Mouse (Mus musculus) yolk sac, embryonic 10.5 days (tissue): ENCODE results near the gene Brsk1.

Experiments used
- DNase-seq: peaks from one replicate; pipeline ENCODE4 v3.0.0-alpha.2; 2017; ENCODE audit warnings: low spot score

Gene Brsk1

DNA sequence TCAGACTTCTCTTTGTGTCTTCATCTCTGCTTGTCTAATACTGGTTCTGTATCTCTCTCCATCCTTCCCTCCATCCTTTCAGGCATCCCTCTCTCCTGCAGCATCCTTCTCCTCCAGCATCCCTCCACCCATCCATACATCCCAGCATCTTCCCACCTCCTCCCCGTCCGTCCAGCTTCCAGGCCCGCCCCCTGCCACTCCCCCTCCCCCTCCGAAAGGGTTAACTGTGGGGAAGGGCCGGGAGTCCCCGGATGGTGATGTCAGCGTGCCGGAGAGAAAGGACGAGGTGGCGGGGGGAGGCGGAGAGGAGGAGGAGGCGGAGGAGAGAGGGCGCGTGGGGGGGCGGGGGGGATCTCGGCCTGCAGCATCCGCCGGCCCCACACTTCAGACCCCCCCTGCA, at the start of gene Brsk1:
Gene Brsk1, plus strand, starts transcription at position 218 of the 400 bp plus-strand sequence.
- peak; percentile 75 for DNase-seq

- DNase-seq, result no peak
These were observed 49.2 kb upstream of the Brsk1 start for GRCm38 (mm10) chr7:4641155-4641554.

- no peak for DNase-seq
These were observed 48.4 kb upstream of the Brsk1 start for GRCm38 (mm10) chr7:4641956-4642355.

DNA sequence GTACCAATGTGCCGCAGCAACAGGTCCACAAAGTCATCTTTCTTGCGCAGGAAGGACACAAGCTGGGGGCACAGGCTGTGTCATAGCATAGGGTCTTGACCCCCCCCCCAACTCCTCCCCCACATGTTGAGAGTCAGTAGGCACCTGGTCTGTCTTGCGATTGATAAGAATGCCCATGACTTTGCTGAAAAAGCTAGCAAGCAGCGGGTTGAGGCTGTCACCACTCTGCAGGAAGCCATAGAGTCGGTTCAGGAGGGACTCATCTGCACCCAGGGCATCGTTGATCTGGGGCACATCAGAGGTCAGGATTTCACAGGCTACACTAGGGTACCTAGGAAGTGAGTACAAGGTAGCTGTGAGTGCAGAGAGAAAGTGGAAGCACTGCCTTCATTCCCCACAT, 47.2 kb upstream of the Brsk1 start:
- no peak for DNase-seq

GRCm38 (mm10) chr7:4646806-4647205, 43.6 kb upstream of the Brsk1 start:
- no peak for DNase-seq

DNA sequence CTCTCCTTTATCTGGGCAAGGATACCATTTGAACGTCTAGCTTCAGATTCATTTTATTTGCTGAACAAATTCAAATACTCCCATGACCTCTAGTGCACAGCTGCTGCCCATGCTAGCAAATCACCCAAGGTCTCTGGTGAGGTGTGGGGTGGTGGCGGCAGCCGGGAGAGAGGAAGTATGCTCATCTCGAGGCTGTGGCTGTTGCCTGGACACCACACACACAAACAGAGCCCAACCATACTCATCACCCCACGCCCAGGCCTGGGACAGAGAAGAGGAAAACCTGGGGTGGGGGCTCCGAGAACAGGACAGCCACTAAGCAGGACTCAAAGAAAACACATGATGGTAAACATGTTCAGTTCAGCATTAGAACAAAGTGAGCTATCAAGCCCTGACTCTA, 43.1 kb upstream of the Brsk1 start:
- DNase-seq, result no peak

GRCm38 (mm10) chr7:4647992-4648391, 42.4 kb upstream of the Brsk1 start:
- no peak for DNase-seq

- peak; percentile 25 for DNase-seq
These were observed 38.8 kb upstream of the Brsk1 start for GRCm38 (mm10) chr7:4651581-4651980.

DNA sequence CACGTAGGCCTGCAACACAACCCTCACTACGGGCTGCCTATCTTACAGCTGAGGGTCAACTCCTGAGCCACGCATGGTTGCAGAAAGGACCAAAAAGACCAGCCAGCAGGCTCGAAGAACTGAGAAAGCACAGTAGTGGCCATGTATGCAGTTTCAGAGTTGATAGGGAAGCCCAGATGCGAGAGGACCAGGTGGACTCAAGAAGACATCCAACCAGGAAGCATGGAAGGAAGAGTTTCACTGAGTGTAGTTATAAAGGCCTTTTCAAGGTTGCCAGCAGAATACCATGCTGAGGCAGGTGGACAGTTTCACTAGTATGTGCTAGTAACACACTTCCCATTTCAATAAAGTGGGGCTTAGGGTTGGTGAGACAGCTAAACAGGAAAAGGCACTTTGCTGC, 37.7 kb upstream of the Brsk1 start:
- DNase-seq, result no peak

DNA sequence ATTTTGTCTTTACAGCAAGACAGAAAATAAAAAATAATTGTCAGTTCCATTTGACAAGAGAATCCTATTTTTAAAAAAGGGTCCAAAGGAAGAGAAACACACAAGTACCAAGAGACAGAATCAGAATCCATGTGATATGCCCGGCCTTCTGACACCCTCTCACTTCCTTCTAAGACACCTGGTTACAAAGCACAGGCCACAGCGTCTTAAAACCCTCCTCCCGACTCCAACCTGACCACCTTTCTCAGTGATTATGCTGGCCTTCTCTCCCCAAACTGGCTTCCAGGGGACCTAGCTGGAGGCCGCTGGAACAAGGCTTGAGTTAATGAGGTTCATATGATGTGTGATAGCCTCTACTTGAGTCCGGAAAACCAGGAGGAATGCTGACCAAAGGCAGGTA, 37.1 kb upstream of the Brsk1 start:
- DNase-seq, result no peak

GRCm38 (mm10) chr7:4653780-4654179, 36.6 kb upstream of the Brsk1 start:
- no peak for DNase-seq

DNA sequence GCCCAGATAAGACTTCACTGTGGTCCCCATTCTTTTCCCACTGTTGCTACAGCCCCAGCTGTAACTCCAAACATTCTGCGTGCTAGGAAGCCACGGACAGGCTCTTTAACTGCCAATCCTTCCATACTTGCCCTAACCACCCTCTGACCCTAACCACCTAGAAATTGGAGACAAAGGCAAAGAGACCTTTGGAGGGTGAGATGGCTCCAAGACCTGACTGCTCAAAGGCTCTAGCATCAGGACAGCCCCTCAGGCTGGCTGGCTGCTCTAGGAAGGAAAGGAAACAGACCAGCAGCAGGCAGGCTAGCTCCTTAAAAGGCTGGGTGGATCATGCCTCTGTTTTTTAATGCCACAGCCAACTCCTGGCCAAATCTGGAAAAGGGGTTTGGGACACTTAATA, 36.2 kb upstream of the Brsk1 start:
- DNase-seq, result no peak

DNA sequence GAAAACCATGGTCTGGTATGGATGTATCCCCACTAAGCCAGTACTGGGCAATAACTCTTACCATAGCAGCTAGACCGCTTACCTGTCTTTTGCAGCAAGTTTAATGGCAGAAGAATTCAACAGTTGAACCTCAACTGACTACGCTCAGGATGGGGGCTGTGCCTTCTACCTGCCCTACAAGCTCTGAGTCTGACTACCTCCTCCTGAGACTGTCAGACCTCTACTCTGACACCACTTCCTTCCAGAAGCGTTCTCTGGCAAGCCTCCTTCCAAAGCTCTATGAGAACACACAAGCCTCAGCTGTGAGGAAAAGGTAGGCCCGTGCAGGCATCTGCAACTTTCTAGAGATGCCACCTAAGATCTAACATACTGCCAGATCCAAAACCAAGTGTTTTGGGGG, 35.0 kb upstream of the Brsk1 start:
- DNase-seq, result no peak

DNA sequence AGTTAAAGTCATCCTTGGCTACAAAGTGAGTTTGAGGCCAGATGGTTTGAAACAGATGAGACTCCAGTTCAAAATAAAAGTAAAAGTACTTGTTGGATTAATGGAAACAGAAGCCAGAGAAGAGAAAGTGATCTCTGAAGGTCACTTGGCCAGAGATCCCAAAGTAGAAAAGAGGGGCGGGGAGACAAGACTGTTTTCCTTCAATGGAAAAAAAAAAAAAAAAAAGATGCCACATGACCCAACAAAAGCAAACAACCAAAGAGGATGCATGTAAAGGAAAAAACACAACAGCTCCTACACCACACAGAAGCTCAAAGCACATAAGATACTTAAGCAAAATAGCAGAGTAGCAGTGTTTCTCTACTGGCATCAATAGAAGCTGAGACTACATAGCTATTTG, 34.5 kb upstream of the Brsk1 start:
- DNase-seq, result no peak

DNA sequence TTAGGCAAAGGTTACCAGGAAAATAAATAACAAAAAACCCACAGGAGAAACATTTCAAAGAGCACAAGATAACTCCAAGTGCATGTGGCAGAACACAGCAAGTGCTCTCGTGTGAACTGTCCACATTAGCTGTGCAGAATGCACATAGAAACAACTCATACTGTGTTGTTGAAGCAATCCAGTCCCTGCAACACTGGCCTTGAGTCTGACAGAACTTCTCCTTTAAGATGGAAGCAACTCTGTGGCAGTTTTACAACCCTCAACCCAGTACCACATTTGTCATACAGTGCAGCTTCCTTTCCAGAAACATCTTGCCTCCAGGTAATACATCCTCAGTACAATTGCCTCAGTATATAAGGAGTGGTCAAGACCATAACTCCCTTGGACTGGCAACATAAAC, 33.6 kb upstream of the Brsk1 start:
- no peak for DNase-seq

DNA sequence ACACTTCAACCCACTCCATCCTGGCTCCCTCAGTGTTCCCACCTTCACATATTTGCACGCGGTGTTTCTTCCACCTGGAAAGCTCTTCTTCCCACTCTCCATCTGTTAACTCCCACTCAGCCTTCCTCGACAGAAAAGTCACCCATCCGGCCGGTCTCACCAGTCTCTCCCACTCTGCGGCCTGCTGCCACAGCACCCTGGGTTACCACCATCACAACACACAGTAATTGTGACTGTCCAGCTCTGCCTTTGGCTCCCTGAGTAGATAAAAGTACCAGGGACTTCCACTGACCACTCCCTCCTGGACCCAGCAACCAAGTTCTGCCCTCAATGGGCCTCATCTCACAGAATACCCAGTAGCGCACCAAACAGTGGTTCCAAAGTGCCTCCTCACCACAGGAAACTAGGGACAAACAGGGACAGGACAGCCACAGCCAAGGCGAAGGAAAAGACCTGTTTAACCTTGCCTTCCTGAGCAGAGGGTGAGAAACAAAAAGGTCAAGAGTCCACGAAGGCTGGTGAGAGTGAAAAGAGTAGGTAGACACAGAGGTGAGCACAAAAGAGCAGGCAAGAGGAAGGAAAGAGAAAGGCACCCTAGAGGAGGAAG, 32.8 kb upstream of the Brsk1 start:
- peak; percentile 65 for DNase-seq

DNA sequence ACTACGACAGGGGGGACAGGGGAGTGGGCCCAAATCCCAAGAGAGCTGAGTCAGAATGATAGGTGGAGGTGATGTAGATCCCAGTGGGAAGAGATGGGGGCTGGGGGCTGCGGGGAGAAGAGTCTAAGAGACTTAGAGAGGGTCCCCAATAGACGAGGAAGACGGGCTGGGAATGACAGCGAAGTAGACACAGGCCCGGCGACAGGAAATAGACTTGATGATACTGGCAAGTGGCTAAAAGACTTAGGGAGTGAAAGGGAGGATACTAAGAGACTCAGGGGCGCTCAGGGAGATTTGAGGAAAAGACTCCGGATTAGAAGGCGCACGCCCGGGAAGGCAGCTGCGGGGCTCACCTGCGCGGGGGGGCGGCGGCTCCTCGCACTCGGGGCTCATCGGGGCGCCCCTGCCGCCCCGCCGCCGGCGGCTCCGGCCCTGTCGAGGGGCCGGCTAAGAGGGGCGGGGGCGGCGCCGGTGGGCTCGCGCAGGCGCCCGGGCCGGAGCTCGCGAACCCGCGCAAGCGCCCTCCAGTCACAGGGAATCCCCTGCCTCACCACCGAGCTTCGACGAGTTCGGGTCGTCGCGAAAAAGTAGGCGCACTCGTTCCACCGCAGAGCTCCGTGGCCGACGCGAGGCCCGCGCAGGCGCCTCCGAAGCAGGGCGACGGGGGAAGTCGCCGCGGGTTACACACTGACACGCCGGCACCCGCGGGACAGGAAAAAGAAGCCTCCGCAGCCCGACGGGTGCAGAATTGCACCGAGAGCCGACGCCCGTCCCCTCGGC, 32.1 kb upstream of the Brsk1 start:
- no peak for DNase-seq

GRCm38 (mm10) chr7:4658912-4659551, 31.4 kb upstream of the Brsk1 start, which contains the start of gene Ppp6r1:
Gene Ppp6r1, minus strand, starts transcription at chr7:4659019.
- DNase-seq, result peak; percentile 94

DNA sequence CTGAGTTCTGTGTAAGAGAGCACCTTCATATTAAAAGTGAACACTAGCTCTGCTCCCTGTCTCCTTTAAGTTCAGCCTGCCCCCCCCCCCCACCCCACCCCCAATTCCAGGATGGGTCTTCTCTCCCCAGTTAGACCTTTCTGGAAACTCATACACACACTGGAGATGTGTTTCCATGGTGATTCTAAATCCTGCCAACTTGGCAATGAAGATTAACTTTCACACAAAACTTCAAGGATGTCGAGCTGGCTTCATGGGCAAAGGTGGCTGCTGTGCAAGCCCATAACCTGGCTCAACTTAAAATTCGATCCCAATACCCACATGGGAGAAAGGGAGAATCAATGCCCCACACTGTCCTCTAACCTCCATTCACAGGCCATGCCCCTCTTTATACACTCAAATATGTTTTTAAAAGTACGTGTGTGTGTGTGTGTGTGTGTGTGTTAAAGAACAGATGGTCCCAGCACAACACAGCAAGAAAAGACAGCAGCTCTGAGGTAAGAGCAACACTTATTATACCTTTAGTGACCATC, 30.4 kb upstream of the Brsk1 start:
- no peak for DNase-seq

DNA sequence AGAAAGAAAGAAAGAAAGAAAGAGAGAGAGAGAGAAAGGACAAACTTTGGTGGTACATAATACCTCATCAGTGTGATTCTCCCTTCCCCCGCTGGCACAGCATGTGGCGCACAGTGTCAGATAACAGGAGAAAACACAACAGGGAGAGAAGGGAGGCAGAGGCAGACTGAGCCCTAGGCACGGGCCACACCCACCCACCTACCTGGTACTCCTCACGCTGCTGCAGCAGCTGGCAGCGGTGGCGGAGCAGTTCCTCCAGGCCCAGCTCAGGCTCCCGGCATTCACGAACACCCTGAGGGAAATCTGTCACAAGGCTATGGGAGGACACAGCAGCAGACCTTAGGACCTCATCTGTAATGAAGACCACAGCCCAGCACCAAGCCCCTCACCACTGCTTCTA, 27.2 kb upstream of the Brsk1 start:
- no peak for DNase-seq

DNA sequence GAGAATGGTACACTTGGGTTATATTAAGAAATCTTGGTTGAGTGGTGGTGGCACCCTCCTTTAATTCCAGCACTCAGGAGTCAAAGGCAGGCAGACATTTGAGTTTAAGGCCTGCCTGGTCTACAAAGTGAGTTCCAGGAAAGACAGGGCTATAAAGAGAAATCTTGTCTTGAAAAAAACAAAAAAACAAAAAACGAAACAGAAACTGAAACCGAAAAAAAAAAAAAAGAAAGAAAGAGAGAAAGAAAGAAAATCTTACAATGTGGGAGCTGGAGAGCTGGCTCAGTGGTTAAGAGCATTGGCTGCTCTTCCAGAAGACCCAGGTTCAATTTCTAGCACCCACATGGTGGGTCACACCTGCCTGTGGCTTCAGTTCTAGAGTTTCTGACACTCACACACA, 26.7 kb upstream of the Brsk1 start:
- no peak for DNase-seq

GRCm38 (mm10) chr7:4666871-4667270, 23.5 kb upstream of the Brsk1 start:
- no peak for DNase-seq

- DNase-seq, result peak; percentile 28
These were observed 21.9 kb upstream of the Brsk1 start for GRCm38 (mm10) chr7:4668506-4668905.
